Mouse (Mus musculus) gastrocnemius, postnatal 36 days (tissue): ENCODE measurements around the gene Golgb1. TPM values are rescaled to one million over a fixed set of nuclear protein-coding genes. Genes with fewer than 3 reads are reported as not detected.
A peak's percentile ranks its signal among the peaks of the same experiment; 100 is the strongest.

ENCODE experiments used
- DNase-seq, 2 experiments: peaks; one replicate each; pipeline ENCODE4 v3.0.0; 2022
- intact Hi-C: fragments of 180-260 bp; cut with DNase I; formaldehyde crosslinking; loops from one replicate; pipeline ENCODE4 v1.15.1; 2025
- total RNA-seq, 2 experiments: library from RNA; stranded (reverse); gene quantifications; 2 replicates each; pipeline ENCODE4 v1.2.3; 2021

The Golgb1 gene
- total RNA-seq, 2 experiments from 2014 or later: 19.1 to 24.9 TPM

- intact Hi-C loops: no loop called here
- DNase-seq: no peak
These were observed 60.9 kb downstream of the Golgb1 start for GRCm38 (mm10) chr16:36935814-36936213.

DNA sequence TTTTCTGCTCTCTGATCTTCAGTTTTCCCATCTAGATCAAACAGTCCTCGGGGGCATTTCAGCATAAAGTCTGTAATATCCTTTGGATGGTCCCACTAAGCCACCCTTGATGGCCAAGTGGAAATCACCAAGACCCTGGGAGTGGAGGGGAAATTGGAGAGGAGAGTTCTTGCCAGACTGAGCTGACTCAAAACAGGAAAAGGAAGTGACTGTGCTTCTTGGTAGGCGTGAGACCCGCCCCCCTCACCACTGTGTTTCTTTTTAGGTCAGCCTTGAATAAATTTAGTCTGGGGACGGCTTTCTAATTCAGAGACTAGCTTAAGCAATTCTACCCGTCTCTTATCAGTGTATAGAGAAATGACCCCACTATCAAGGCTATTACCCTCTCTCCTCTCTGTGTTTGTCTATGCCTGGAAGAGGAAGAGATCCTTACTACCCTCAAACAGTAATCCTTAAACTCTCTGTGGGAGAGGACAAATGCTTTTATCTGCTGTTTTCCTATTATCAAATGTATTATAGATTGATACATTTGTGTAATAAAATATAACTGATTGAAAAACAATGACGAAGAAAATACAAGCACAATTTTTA is 66.3 kb downstream of the Golgb1 start:
- no peak for DNase-seq
- intact Hi-C loops: no loop called here

DNA sequence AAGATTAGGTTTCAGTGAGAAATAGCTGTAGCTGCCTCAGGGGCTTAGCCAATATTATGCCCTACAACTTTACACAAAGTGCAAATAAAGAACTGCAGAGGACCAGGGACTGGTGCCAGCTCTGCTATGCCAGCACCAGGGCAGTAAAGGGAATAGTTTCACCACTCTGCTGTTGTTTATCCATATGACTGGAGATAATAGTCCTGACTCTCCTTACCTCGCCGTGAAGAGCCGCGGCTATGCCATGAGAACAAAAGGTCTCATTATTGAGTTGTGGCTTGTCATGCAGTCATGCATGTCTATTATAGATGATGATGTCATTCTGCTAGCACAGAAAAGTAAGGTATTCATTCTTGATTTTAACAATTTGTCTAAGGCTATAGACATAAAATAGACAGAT is 67.0 kb downstream of the Golgb1 start:
- DNase-seq: no peak
- intact Hi-C loops: no loop called here

DNA sequence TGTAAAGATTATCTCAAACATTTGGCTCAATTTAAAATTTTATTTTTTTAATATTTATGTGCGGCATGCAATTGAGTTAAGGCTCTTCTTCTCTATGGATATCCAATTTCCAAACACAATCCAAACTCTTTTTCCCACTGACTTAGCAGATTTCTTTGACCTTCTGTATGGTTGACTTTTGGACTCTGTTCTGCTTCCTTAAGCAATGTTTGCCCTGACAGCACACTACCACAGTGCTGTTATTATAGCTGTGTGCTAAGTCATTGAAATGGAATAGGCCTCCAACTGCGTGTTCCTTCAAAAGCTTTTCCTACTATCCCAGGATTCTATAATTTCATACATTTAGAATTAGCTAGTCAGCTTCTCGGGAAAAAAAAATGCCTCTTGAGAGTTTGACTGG is 68.7 kb downstream of the Golgb1 start:
- intact Hi-C loops: no loop called here
- DNase-seq: no peak

DNA sequence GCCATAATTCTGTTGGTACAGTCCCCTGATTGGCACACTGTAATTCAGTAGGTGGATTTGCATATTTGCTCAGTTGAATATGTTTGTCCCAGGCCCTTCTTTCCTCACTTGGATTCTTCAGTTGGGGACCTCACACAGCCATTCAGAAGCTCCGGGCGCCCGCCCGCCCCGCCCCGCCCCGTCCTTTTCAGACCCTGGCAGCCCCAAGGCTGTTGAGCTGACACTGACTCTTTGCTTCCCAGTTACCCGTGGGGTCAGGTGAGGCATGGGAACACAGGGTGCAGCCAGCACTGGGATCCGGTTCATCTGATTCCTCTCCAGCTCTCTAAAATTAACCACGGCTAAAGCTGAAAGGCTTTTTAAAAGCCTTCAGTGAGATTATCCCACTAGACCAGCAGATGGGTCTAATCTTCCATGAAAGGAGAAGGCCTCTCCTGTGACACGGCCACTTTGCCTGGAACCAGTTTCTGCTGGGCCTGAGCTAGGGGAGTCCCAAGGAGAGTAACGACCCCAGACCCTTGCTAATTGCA is 70.0 kb downstream of the Golgb1 start:
- intact Hi-C loops: loop anchor here (1.0 to 5.0 kb wide), 2 partner anchors 44 to 62 kb away; no protein-coding TSS in a partner anchor
- DNase-seq: peak in 1 of 2 experiments; percentile 44

DNA sequence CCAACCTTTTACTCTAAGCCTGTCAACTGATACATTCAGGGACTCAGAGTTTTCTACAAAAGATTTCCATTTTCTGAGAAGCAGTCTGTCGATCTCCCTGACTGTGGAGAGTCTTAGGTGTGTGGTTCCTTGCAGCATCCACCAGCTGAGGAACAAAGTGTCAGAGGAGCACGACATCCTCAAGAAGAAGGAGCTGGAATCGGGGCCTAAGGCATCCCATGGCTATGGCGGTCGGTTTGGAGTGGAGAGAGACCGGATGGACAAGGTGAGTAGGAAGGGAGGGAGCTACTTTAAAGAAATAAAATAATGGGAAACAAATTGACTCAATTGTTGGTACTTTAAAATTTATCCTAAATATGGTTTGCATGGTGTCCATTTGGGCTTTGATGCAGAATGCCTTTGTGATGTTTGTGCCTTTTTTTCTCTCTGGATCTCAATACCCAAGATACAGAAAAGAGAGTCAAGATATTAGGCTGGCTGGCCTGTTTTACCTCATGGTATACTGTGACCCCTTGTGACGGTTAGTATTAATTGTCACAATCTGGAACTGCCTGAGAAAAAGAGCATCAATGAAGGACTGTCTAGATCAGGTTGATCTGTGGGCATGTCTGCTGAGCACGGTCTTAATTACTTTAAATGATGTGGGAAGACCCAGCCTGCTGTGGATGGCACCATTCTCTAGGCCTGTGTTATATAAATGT is 71.7 kb downstream of the Golgb1 start:
- intact Hi-C loops: loop anchor here (5.0 kb wide), 1 partner anchor 61 kb away; no protein-coding TSS in a partner anchor
- no peak for DNase-seq

- no peak for DNase-seq
- intact Hi-C loops: loop anchor here (5.0 kb wide), 1 partner anchor 60 kb away; no protein-coding TSS in a partner anchor
These were observed 72.8 kb downstream of the Golgb1 start for GRCm38 (mm10) chr16:36947646-36948197.

- intact Hi-C loops: loop anchor here (5.0 kb wide), 1 partner anchor 58 kb away; no protein-coding TSS in a partner anchor
- no peak for DNase-seq
These were observed 74.8 kb downstream of the Golgb1 start for GRCm38 (mm10) chr16:36949614-36950336.

DNA sequence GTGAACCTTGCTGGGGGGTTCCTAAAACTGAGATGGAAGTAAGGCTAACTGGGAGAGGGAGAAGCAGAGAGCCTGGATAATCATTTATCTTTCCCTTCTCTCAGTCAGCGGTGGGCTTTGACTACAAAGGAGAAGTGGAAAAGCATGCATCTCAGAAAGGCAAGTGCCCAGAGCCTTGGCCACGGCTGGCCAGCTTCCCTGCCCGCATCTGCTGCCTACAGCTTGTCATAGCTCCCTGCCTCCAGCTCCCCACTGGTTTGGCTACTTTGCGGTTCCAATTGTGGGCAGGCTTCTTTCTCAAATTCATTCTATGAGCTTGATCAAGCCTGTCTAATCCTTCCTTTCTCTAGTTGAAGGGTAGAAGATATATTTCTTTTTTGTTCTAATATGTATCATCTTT is 76.1 kb downstream of the Golgb1 start:
- intact Hi-C loops: no loop called here
- DNase-seq: no peak

- DNase-seq: no peak
- intact Hi-C loops: no loop called here
These were observed 80.2 kb downstream of the Golgb1 start for GRCm38 (mm10) chr16:36955106-36955505.

DNA sequence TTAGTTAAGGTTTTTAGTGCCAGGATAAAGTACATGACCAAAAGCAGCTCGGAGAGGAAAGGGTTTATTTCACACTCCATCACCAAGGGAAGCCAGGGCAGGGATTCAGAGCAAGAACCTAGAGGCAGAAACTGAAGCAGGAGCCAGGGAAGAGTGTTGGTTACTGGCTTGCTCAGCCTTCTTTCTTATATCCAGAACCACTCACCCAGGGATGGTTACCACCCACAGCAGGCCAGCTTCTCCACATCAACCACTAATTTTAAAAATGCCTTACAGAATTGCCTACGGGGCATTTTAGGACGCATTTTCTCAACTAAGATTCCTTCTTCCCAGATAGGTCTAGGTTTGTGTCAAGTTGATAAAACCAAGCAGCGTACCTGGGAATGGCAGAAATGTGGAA is 88.5 kb downstream of the Golgb1 start:
- DNase-seq: no peak
- intact Hi-C loops: no loop called here

DNA sequence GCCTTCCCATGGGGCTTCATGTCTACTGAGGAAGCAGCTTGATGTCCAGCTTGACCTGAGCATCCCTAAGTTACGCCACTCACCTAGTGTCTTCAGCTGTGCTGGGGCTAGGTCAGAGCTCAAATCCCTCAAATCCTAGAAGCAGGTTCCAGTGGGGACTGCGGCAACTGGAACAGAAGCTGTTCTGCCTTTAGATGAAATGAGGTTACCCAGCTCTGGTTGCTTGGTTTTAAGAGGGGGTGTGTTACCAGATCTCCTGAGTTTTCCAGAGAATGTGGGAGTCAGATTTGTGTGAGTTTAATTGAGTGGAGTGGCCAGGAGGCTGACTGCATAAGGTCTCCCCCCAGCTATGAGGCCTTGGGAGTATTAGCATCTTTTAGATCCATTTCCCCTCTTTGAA is 104.2 kb downstream of the Golgb1 start:
- no peak for DNase-seq
- intact Hi-C loops: no loop called here

Other genes starting within 250 kb of the Golgb1 start
- under 1 TPM in 1 of 2 experiments, not detected in 1; 0.26 TPM for gene Cd86, start 209.1 kb upstream of the Golgb1 start, total RNA-seq
- gene Ildr1, start 181.2 kb upstream of the Golgb1 start, total RNA-seq: not detected
- gene Slc15a2, start 90.2 kb upstream of the Golgb1 start, total RNA-seq: 1 to 10 TPM in 1 of 2 experiments, under 1 TPM in 1; 0.49 to 1.4 TPM
- 1 to 10 TPM; 4.5 to 6.0 TPM for gene Iqcb1, start 46.8 kb upstream of the Golgb1 start, total RNA-seq
- not detected for gene Eaf2, start 137 bp upstream of the Golgb1 start, total RNA-seq
- 1 to 10 TPM; 2.9 to 3.2 TPM for gene Hcls1, start 59.8 kb downstream of the Golgb1 start, total RNA-seq
- gene Fbxo40, start 115.3 kb downstream of the Golgb1 start, total RNA-seq: 100 to 1,000 TPM; 251 to 300 TPM
- gene Polq, start 136.6 kb downstream of the Golgb1 start, total RNA-seq: under 1 TPM; 0.20 to 0.37 TPM